Mouse (Mus musculus): Measurements from ENCODE around the gene Sphkap. TPM values are rescaled to one million over a fixed set of nuclear protein-coding genes. Genes with fewer than 3 reads are reported as not detected.

The Sphkap gene
- polyA plus RNA-seq (2014; fragmentation: Nextera tagmentation; extraction: Ambion mirVana): 18.8 and 25.6 TPM in 2 replicates

GRCm38 (mm10) chr1:83408021-83408464 lies at the start of gene Sphkap:
Gene Sphkap, minus strand, starts transcription at chr1:83408200.
- under 1% methylated on average over 16 of the region's 16 CpGs for WGBS
- DNase-seq (ENCODE audit: low spot score) (peak; percentile 40), ATAC-seq (ENCODE audit: low FRiP score) (peak; percentile 91)
- H3K27me3 ChIP-seq (ENCODE audit: control insufficient read depth, insufficient read depth, low read length): no peaks in the 10 kb centered on the region
- no peaks in the 10 kb centered on the region for H3K9me3 ChIP-seq (ENCODE audit: control insufficient read depth, low read length)
- peaks cover 4% of the 10 kb centered on the region; the same call in 1 of the 2 replicates for H3K4me1 ChIP-seq (replicated peaks; ENCODE audit: control insufficient read depth, insufficient read depth, low read length)
- no peaks in the 10 kb centered on the region for H3K36me3 ChIP-seq (replicated peaks; ENCODE audit: control insufficient read depth, insufficient read depth)
- H3K4me2 ChIP-seq (replicated peaks): peak within 1 kb of the TSS; percentile 87
- peak within 1 kb of the TSS; percentile 54 for H3K9ac ChIP-seq
- peak within 1 kb of the TSS; percentile 42 for H3K4me3 ChIP-seq (replicated peaks; ENCODE audit: low read length)
- H3K27ac ChIP-seq: no peak within 1 kb of the TSS

GRCm38 (mm10) chr1:83451291-83451690 lies 43.3 kb upstream of the Sphkap start:
- Histone ChIP-seq H3K4me3 (replicated peaks; ENCODE audit: low read length) (no peak overlapping the region), H3K4me2 (replicated peaks) (no peak overlapping the region), H3K27ac (no peak overlapping the region), H3K9ac (no peak overlapping the region), H3K36me3 (replicated peaks; ENCODE audit: control insufficient read depth, insufficient read depth) (no peaks in the 10 kb centered on the region), H3K4me1 (replicated peaks; ENCODE audit: control insufficient read depth, insufficient read depth, low read length) (no peaks in the 10 kb centered on the region), H3K9me3 (ENCODE audit: control insufficient read depth, low read length) (no peaks in the 10 kb centered on the region), H3K27me3 (ENCODE audit: control insufficient read depth, insufficient read depth, low read length) (no peaks in the 10 kb centered on the region)
- no peak for ATAC-seq (ENCODE audit: low FRiP score)
- WGBS: 67% methylated on average over 5 of the region's 5 CpGs
- no peak for DNase-seq (ENCODE audit: low spot score)

GRCm38 (mm10) chr1:83440422-83440821 lies 32.4 kb upstream of the Sphkap start:
- no peaks in the 10 kb centered on the region for H3K4me1 ChIP-seq (replicated peaks; ENCODE audit: control insufficient read depth, insufficient read depth, low read length)
- WGBS: 89% methylated on average over 2 of the region's 2 CpGs
- no peak overlapping the region for H3K9ac ChIP-seq
- H3K36me3 ChIP-seq (replicated peaks; ENCODE audit: control insufficient read depth, insufficient read depth): no peaks in the 10 kb centered on the region
- no peak for ATAC-seq (ENCODE audit: low FRiP score)
- no peak overlapping the region for H3K4me3 ChIP-seq (replicated peaks; ENCODE audit: low read length)
- no peaks in the 10 kb centered on the region for H3K27me3 ChIP-seq (ENCODE audit: control insufficient read depth, insufficient read depth, low read length)
- H3K9me3 ChIP-seq (ENCODE audit: control insufficient read depth, low read length): no peaks in the 10 kb centered on the region
- no peak overlapping the region for H3K4me2 ChIP-seq (replicated peaks)
- no peak overlapping the region for H3K27ac ChIP-seq
- no peak for DNase-seq (ENCODE audit: low spot score)

- H3K4me1 ChIP-seq (replicated peaks; ENCODE audit: control insufficient read depth, insufficient read depth, low read length): no peaks in the 10 kb centered on the region; the same call in 1 of the 2 replicates
- no peak for DNase-seq (ENCODE audit: low spot score)
- H3K9ac ChIP-seq: no peak overlapping the region
- H3K4me3 ChIP-seq (replicated peaks; ENCODE audit: low read length): no peak overlapping the region
- 94% methylated on average over 3 of the region's 3 CpGs for WGBS
- H3K4me2 ChIP-seq (replicated peaks): no peak overlapping the region
- H3K36me3 ChIP-seq (replicated peaks; ENCODE audit: control insufficient read depth, insufficient read depth): no peaks in the 10 kb centered on the region
- no peaks in the 10 kb centered on the region for H3K9me3 ChIP-seq (ENCODE audit: control insufficient read depth, low read length)
- no peak overlapping the region for H3K27ac ChIP-seq
- H3K27me3 ChIP-seq (ENCODE audit: control insufficient read depth, insufficient read depth, low read length): no peaks in the 10 kb centered on the region
- ATAC-seq (ENCODE audit: low FRiP score): no peak
Measured at GRCm38 (mm10) chr1:83433932-83434331, 25.9 kb upstream of the Sphkap start.

- Histone ChIP-seq H3K9ac (no peak overlapping the region), H3K4me3 (replicated peaks; ENCODE audit: low read length) (no peak overlapping the region), H3K4me2 (replicated peaks) (no peak overlapping the region), H3K27me3 (ENCODE audit: control insufficient read depth, insufficient read depth, low read length) (no peaks in the 10 kb centered on the region), H3K36me3 (replicated peaks; ENCODE audit: control insufficient read depth, insufficient read depth) (no peaks in the 10 kb centered on the region), H3K27ac (no peak overlapping the region), H3K9me3 (ENCODE audit: control insufficient read depth, low read length) (no peaks in the 10 kb centered on the region), H3K4me1 (replicated peaks; ENCODE audit: control insufficient read depth, insufficient read depth, low read length) (no peaks in the 10 kb centered on the region; the same call in 1 of the 2 replicates)
- ATAC-seq (ENCODE audit: low FRiP score): no peak
- DNase-seq (ENCODE audit: low spot score): no peak
Measured at GRCm38 (mm10) chr1:83429866-83430265, 21.9 kb upstream of the Sphkap start.

GRCm38 (mm10) chr1:83407616-83408015 lies 384 bp downstream of the Sphkap start:
- peak overlapping the region; percentile 42 for H3K4me3 ChIP-seq (replicated peaks; ENCODE audit: low read length)
- H3K27ac ChIP-seq: no peak overlapping the region
- WGBS: 2% methylated on average over 11 of the region's 11 CpGs
- peak overlapping the region; percentile 87 for H3K4me2 ChIP-seq (replicated peaks)
- no peaks in the 10 kb centered on the region for H3K36me3 ChIP-seq (replicated peaks; ENCODE audit: control insufficient read depth, insufficient read depth)
- H3K9ac ChIP-seq: peak overlapping the region; percentile 54
- no peaks in the 10 kb centered on the region for H3K9me3 ChIP-seq (ENCODE audit: control insufficient read depth, low read length)
- no peaks in the 10 kb centered on the region for H3K27me3 ChIP-seq (ENCODE audit: control insufficient read depth, insufficient read depth, low read length)
- peaks cover 4% of the 10 kb centered on the region; the same call in 1 of the 2 replicates for H3K4me1 ChIP-seq (replicated peaks; ENCODE audit: control insufficient read depth, insufficient read depth, low read length)
- ATAC-seq (ENCODE audit: low FRiP score): peak; percentile 57
- no peak for DNase-seq (ENCODE audit: low spot score)

- ATAC-seq (ENCODE audit: low FRiP score) (0 out of 2 replicates have a peak, but pooled peaks have one; percentile 17), DNase-seq (ENCODE audit: low spot score) (no peak)
- Histone ChIP-seq H3K9me3 (ENCODE audit: control insufficient read depth, low read length) (no peaks in the 10 kb centered on the region), H3K4me3 (replicated peaks; ENCODE audit: low read length) (peak overlapping the region; percentile 42), H3K27ac (no peak overlapping the region), H3K4me2 (replicated peaks) (peak overlapping the region; percentile 87), H3K27me3 (ENCODE audit: control insufficient read depth, insufficient read depth, low read length) (no peaks in the 10 kb centered on the region), H3K4me1 (replicated peaks; ENCODE audit: control insufficient read depth, insufficient read depth, low read length) (peaks cover 4% of the 10 kb centered on the region; the same call in 1 of the 2 replicates), H3K36me3 (replicated peaks; ENCODE audit: control insufficient read depth, insufficient read depth) (no peaks in the 10 kb centered on the region), H3K9ac (peak overlapping the region; percentile 54; the same call in 1 of the 2 replicates)
- WGBS: 10% methylated on average over 8 of the region's 8 CpGs
Measured at GRCm38 (mm10) chr1:83406882-83407549, 984 bp downstream of the Sphkap start.

GRCm38 (mm10) chr1:83401079-83401478 lies 6.9 kb downstream of the Sphkap start:
- ATAC-seq (ENCODE audit: low FRiP score): no peak
- 100% methylated on average over 1 of the region's 1 CpGs for WGBS

GRCm38 (mm10) chr1:83396284-83396683 lies 11.7 kb downstream of the Sphkap start:
- Histone ChIP-seq H3K9ac (no peak overlapping the region), H3K27me3 (ENCODE audit: control insufficient read depth, insufficient read depth, low read length) (no peaks in the 10 kb centered on the region), H3K27ac (no peak overlapping the region), H3K36me3 (replicated peaks; ENCODE audit: control insufficient read depth, insufficient read depth) (no peaks in the 10 kb centered on the region), H3K4me3 (replicated peaks; ENCODE audit: low read length) (no peak overlapping the region), H3K4me1 (replicated peaks; ENCODE audit: control insufficient read depth, insufficient read depth, low read length) (no peaks in the 10 kb centered on the region), H3K9me3 (ENCODE audit: control insufficient read depth, low read length) (no peaks in the 10 kb centered on the region), H3K4me2 (replicated peaks) (no peak overlapping the region)
- ATAC-seq (ENCODE audit: low FRiP score) (no peak), DNase-seq (ENCODE audit: low spot score) (no peak)
- 93% methylated on average over 2 of the region's 2 CpGs for WGBS

More at GRCm38 (mm10) chr1:83401079-83401478, 6.9 kb downstream of the Sphkap start:
- Histone ChIP-seq H3K4me3 (replicated peaks; ENCODE audit: low read length) (no peak overlapping the region), H3K4me1 (replicated peaks; ENCODE audit: control insufficient read depth, insufficient read depth, low read length) (no peaks in the 10 kb centered on the region), H3K27ac (no peak overlapping the region), H3K36me3 (replicated peaks; ENCODE audit: control insufficient read depth, insufficient read depth) (no peaks in the 10 kb centered on the region), H3K9me3 (ENCODE audit: control insufficient read depth, low read length) (no peaks in the 10 kb centered on the region), H3K4me2 (replicated peaks) (no peak overlapping the region), H3K27me3 (ENCODE audit: control insufficient read depth, insufficient read depth, low read length) (no peaks in the 10 kb centered on the region), H3K9ac (no peak overlapping the region)
- DNase-seq (ENCODE audit: low spot score): no peak
